Mouse (Mus musculus): Measurements from ENCODE around the gene Supt4a. TPM values are rescaled to one million over a fixed set of nuclear protein-coding genes. Genes with fewer than 3 reads are reported as not detected.

Supt4a gene
- total RNA-seq, 2 experiments from 2014 or later: 53.8 to 54.4 TPM

- intact Hi-C loops (cut with DNase I): no loop called here
- no peak for DNase-seq
Measured at GRCm38 (mm10) chr11:87750521-87750920, 13.2 kb downstream of the Supt4a start.

- no peak for DNase-seq
- intact Hi-C loops (cut with DNase I): no loop called here
Measured at GRCm38 (mm10) chr11:87751031-87751430, 13.7 kb downstream of the Supt4a start.

- intact Hi-C loops (cut with DNase I): no loop called here
- no peak for DNase-seq
Measured at GRCm38 (mm10) chr11:87751491-87751966, 14.2 kb downstream of the Supt4a start.

- intact Hi-C loops (cut with DNase I): no loop called here
- DNase-seq: no peak
Measured at GRCm38 (mm10) chr11:87752307-87752706, 15.0 kb downstream of the Supt4a start.

GRCm38 (mm10) chr11:87753255-87753654 lies 15.9 kb downstream of the Supt4a start:
- no peak for DNase-seq
- intact Hi-C loops (cut with DNase I): no loop called here

- intact Hi-C loops (cut with DNase I): no loop called here
- no peak for DNase-seq
Measured at GRCm38 (mm10) chr11:87753891-87754501, 16.6 kb downstream of the Supt4a start.

- no peak for DNase-seq
- intact Hi-C loops (cut with DNase I): no loop called here
Measured at GRCm38 (mm10) chr11:87754603-87755002, 17.3 kb downstream of the Supt4a start.

GRCm38 (mm10) chr11:87755360-87756017 lies 18.1 kb downstream of the Supt4a start:
- DNase-seq: peak; percentile 20
- intact Hi-C loops (cut with DNase I): no loop called here

- intact Hi-C loops (cut with DNase I): no loop called here
Measured at GRCm38 (mm10) chr11:87756251-87756820, 19.0 kb downstream of the Supt4a start.

GRCm38 (mm10) chr11:87757001-87757954 lies 19.9 kb downstream of the Supt4a start:
- DNase-seq: no peak
- intact Hi-C loops (cut with DNase I): no loop called here

More at GRCm38 (mm10) chr11:87756251-87756820, 19.0 kb downstream of the Supt4a start:
- no peak for DNase-seq

- intact Hi-C loops (cut with DNase I): no loop called here
- no peak for DNase-seq
Measured at GRCm38 (mm10) chr11:87758161-87758911, 21.0 kb downstream of the Supt4a start.

GRCm38 (mm10) chr11:87758957-87759608 lies 21.7 kb downstream of the Supt4a start:
- intact Hi-C loops (cut with DNase I): no loop called here
- DNase-seq: no peak

- DNase-seq: peak; percentile 45
- intact Hi-C loops (cut with DNase I): no loop called here
Measured at GRCm38 (mm10) chr11:87759609-87760005, 22.3 kb downstream of the Supt4a start.

GRCm38 (mm10) chr11:87760301-87761081 lies 23.1 kb downstream of the Supt4a start, which contains the start of gene Tspoap1:
Gene Tspoap1, plus strand, starts transcription at chr11:87760541.
- intact Hi-C loops (cut with DNase I): no loop called here
- peak; percentile 81 for DNase-seq

GRCm38 (mm10) chr11:87761181-87761721 lies 23.9 kb downstream of the Supt4a start:
- intact Hi-C loops (cut with DNase I): no loop called here
- DNase-seq: no peak

- DNase-seq: no peak
- intact Hi-C loops (cut with DNase I): no loop called here
Measured at GRCm38 (mm10) chr11:87761806-87762701, 24.7 kb downstream of the Supt4a start.

GRCm38 (mm10) chr11:87762702-87763385 lies 25.5 kb downstream of the Supt4a start:
- intact Hi-C loops (cut with DNase I): no loop called here
- no peak for DNase-seq
